Mouse (Mus musculus) right cerebral cortex, postnatal 10 days (tissue): ENCODE data around the gene Ldhd.

Experiments used
- DNase-seq, 2 experiments: peaks; one replicate each; pipeline ENCODE4 v3.0.0; 2021; ENCODE audit warnings: low spot score in 2 of 2

Gene Ldhd

DNA sequence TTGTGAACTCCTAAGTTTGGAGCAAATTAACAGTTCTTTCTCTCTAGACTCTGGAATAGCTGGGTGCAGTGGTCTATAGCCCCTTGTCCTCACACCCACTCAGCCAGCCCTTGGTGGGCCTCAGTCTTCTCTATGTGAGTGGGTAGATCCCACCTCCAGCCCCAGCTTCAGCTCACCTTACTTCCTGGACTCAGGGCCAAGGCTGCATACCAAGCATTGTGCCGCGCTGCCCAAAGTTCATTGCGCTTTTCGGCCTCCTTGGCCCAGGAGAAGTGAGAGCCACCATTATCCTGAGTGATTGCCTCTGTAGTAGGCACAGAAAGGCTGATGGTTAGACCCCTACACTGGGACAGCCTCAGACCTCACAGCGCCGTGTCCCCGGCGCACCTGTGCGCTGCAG, 2.3 kb downstream of the Ldhd start:
- DNase-seq, result no peak

DNA sequence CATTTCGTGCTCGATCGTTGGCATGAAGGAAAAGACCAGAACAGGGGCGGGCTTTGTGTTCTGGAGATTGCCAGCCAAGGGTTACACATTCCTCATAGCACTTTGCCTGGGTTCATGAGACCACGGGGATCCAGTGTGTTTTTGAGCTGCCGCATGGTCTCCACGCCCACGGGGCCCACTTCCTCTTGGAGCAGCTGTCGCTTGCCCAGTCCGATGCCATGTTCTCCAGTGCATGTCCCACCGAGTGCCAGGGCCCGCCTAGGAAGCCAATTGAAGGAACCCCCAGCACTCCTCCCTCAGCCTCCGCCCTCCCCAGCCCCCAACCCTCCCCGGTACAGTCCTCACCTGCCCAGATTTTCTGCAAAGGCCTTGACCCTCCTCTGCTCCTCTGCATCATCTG, 3.2 kb downstream of the Ldhd start:
- peak in 1 of 2 experiments; percentile 38 for DNase-seq

DNA sequence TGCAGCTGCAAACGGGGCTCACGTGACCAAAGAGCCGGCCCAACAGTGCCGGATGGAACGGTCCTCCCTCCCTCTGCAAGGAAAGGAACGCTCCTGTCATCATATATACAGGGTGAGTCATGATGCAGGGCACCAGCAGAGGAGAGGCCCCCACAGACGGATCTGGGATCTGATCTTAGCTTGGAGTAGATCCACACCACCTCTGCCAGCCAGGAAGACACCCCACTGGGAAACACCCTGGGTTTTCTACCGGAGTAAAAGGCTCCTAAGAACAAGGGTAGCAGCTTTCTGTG, 3.7 kb downstream of the Ldhd start:
- no peak for DNase-seq

DNA sequence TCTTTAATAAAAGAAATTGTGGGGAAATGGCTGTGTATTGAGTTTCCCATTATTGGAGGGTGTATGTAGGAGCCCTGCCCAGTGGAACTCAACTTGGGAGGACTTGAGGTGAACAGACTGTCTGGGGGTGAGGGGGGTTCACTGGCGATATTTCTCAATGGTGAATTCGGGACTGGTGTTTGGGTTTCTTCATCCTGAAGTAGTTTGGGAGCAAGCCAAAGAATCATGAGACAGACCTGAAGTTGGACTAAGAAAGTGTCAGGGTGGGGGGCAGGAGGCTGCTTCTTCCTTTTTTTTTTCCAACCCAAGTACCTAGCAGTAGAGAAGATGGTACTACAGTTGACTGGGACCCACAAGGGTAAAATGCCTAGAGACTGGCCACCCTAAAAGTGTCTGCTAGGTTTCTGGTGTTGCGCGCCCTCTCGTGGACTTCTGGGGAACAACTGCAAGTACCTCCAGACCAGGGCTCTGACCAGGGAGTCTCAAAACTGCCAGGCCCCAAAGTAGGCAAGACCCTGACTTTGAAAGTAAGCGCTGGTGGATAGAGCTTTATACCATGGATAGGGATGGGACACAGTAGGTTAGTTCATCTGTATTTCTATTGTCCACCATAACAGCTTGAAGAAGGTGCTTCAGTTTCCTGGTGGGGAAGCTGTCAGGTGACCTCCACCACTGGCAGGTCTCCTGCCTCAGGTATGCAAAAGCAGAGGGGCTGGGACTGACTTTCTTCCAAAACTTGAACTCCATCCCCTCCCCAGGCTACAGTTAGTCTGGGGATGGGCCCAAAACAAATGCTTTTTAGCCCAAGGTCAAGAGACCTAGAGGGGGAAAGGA, 4.3 kb downstream of the Ldhd start:
- DNase-seq, result peak; percentile 53 to 76

DNA sequence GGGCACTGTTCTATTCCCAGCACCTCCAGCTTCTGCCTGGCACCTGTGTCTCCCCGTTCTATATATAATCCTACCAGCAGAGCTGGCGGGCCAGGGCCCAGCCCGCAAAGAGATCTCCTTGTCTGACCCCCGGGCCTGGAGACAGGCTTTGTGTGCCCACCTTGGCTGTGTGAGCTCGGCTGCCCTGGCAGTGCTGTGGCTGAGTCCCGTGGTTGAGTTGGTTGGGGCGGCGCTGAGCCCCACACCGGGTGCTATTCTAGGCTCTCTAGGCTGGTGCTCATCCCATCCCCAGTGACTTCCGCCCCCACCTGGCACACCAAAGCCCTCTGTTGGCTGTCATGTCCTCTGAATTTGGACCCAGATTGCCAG, 5.3 kb downstream of the Ldhd start:
- DNase-seq, result peak in 1 of 2 experiments; percentile 39

DNA sequence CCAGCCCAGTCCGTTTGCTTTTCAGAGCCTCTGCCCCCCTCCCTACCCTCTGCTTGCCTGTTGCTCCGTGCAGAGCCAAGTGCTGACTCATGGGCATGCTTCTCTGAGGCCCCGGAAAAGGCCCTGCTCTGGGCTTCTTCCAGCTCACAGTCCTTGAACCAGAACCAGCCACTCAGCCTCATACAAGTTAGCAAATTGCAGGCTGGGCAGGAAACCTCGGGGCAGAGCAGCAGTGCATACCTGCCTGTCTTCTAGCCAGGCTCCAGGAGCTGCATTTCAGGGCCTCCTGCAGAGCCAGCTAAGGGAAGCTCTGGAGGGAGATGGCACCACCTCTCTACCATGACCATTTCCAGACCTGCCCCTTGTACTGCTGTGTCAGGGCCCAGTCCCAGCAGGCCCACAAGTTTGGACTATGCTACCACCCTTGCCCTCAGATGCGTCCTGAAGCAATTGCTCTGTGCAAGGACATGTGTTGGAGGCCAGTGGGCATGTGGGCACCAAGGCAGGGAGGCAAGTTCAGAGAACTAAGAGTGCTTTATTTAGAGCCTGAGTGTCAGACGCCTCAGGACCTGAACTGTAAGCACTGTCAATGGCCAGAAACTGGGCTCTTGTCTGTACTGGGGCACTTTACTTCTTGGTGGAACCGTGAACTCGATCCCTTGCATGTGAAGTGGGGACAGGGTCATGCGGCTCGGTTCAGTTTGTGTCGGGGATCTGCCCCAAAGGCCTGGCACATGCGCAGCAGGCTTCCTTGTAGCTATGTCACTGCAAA, 5.9 kb downstream of the Ldhd start:
- peak; percentile 64 for DNase-seq

DNA sequence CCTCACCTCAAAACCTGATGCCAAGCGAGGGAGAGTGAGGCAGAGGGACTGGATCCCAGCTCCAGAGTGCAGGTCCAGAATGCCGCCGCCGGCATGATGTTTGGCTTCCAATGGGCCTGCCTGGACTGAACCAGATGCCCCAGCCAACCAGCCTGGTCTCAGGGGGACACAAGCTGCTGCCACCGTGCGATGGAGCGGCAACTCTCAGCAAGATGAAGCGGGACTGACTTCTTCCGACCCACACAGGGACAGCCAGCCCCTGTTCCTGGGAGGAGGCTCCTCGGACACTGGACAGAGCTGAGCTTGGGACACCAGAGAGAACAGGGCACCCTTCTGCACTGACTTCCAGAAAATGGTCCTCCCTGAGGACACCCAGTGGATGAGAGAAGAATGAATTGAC, 7.6 kb downstream of the Ldhd start:
- no peak for DNase-seq

DNA sequence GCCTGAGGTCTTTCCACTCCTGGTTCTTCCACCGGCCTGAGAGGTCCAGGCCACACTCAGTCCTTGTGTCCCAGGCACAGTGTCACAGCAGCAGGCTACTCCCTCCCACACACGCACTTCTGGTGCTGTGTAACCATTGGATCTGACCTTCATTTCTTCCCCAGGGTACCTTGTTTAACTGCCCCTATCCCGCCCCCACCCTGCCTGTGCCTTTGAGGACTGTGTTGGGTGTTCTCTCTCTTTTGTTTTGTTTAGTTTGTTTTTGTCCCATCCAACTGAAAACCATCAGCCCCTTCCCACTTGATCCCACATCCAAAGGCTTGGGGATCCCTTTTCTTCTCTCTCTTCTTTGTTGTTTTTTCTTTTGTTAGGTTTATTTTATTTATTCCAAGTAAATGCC, 8.1 kb downstream of the Ldhd start:
- DNase-seq, result no peak

DNA sequence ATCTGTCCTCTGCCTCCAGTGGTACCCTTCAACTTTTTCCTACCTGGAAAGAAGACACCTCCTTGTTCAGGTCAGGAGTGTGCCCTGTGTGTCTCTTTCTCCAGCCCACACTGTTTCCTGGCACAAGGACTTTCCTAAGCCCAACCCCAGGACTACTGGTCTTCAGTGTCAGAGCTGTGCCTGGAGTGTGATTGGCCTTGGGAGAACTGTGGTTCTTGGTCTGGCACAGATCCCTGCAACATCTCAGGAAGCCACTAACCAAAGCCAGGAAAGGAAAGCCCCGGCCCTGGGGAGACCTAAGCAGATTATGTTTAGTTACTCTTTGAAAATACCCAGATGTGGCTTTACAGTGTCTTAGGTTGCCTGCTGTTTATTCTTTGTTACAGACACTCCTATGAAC, 10.2 kb downstream of the Ldhd start:
- no peak for DNase-seq

DNA sequence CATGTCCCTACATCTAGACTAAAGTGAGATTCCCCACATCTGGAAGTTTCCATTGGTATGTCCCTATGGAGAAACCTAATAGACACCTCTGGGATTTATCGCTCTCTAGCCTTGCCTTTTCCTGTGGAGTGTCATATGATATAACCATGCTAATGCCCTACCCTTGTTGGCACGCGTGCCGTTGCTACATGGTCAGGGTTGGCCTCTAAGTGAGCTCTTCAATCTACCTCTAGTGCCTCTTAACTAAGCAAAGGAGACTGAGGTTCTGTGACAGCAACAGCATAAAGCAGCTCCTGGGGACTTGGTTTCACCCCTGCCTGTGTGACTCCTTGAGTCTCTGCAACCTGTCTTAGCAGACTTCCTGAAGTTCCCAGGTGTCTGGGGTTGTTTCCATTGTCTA, 11.9 kb downstream of the Ldhd start:
- DNase-seq, result no peak

DNA sequence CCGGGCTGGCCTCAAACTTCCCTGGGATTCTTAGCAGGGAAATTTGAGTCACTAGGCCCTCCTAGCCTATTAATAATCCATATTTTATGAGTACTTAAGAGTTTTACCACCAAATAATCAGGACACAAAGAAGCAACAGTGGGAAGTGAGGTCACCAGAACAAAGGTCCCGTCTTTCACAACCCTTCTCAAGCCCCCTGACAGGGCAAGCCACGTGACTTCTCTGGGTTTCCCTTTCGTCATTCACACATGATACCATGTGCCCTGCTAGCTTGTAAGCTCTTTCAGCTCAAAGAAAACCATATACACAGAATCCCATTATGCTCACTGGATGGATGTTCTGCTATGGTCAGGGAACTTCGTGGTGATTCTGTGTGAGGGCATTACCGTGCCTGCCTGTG, 12.4 kb downstream of the Ldhd start:
- DNase-seq, result no peak

DNA sequence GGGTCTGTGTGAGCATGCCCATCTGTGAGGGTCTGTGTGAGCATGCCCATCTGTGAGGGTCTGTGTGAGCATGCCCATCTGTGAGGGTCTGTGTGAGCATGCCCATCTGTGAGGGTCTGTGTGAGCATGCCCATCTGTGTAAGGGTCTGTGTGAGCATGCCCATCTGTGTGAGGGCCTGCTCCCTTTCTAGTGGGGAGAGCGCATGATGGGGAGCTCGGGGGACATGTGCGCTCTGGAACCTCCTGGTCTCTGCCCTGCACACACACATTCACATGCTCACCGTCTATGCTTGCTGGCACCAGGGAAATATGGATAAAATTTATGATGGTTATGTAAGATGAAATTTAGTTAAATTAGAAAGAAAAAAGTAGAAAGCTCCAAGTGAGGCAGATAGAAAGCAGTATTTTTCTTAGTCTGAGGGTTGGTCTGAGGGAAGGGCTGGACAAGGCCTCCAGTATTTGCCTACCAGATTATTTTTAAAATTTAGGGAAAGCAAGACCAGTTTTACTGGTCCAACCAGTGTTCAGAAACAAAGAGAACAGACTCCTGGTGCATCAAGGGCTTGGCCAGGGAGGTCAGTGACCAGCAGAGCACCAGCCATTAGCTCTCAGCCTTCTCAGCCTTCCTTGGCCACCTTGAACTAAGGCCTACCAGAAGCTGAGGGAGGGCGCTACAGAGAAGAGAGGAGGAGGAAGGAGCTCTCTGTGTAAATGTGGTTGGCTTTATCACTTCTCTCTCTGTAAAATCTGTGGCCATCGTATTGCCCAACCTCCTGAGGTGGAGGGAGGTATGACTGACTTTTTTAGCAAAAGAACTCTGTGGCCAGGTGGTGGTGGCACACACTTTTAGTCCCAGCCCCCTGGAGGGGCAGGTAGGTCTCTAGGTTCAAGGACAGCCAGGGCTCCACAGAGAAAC, 15.1 kb downstream of the Ldhd start:
- DNase-seq, result no peak

DNA sequence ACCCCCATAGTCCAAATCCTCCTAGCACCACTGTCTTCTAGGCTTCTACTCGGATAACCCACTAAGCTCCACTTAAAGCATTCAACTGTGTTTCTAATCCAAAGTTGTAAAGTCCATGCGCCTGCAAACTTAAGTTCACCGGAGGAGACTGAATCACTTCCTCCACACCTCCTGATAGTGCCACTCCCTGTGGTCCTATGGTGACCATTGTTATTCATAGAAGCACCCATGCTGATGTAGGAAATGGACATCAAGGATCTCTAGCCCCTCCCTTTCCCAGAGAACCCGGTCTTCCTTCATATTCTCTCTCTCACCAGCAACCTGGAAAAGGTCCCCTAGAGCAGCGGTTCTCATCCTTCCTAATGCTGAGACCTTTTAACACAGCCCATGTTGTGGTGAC, 17.0 kb downstream of the Ldhd start:
- DNase-seq, result no peak

DNA sequence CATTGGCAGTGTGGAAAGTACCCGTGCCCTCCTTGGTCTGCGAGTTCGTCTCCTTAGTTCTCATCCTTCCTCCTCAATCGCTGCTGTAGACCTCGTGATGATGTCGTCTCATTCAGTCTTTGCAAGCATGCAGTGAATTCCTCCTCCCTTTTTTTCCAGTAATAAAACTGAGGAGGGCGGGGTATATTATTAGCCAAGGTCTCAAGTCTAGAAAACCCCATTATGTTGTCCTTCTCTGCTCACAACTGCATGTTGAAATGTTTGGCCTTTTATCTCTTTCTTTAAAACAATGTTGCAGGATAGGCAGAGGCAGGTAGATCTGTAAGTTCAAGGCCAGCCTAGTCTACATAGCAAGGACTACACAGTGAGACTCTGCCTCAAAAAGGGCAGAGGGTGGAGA, 22.8 kb downstream of the Ldhd start:
- no peak for DNase-seq

DNA sequence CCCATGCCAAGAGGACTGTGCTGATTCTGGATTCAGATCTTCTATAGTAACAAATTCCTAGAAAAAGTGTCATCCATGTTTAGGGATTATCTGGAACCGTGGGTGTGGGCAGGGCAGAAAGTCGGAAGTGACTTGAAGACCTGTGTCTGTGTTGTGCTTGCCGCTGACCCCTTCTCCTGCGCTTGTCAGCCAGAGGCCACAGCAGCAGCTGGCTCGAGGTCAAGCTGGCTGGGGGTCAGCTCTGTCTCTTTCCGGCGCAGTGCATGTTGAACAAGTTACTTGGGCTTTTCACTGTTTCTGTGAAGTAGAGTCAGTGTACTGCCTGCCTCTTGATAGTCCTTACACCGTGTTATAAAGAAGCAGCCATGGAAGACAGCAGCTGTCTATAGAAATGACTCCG, 23.2 kb downstream of the Ldhd start:
- no peak for DNase-seq

DNA sequence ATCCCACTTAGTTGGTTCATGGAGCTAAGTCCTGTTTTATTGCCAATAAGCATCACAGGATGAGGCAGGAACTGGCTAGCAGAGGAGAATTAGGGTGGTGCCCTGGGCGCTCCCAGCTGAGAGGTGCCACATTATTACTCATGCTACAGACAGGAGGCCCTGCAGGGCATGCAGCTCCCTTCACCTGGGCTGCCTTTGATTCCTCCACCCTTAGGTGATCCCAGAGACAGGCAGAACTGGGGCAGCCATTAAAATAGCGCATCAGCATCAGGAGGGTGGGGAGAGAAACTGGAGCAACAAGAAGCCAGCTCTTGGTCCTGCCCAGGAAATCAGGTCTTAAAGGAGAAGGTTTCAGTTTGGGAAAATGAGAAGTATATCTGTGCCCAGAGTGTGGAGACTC, 25.2 kb downstream of the Ldhd start:
- no peak for DNase-seq

DNA sequence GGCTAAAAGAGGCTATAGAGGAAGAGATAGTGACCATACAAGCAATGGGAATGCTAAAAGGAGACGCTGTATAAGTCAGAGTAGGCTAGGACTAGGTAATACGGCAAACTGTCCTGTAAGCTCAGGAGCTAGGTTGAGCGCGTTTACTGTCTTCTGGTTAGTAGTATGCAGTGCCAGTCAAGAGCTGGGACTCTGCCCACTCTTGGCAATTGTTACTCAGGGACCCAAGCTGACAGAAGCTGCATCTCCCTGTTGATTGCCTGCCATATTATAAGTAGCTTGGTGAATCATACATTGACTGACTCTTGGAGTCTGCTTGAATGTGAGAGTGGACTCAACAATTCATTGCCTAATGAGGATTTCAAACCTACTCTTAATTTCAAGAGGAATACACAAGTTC, 28.1 kb downstream of the Ldhd start:
- DNase-seq, result peak; percentile 47 to 60

DNA sequence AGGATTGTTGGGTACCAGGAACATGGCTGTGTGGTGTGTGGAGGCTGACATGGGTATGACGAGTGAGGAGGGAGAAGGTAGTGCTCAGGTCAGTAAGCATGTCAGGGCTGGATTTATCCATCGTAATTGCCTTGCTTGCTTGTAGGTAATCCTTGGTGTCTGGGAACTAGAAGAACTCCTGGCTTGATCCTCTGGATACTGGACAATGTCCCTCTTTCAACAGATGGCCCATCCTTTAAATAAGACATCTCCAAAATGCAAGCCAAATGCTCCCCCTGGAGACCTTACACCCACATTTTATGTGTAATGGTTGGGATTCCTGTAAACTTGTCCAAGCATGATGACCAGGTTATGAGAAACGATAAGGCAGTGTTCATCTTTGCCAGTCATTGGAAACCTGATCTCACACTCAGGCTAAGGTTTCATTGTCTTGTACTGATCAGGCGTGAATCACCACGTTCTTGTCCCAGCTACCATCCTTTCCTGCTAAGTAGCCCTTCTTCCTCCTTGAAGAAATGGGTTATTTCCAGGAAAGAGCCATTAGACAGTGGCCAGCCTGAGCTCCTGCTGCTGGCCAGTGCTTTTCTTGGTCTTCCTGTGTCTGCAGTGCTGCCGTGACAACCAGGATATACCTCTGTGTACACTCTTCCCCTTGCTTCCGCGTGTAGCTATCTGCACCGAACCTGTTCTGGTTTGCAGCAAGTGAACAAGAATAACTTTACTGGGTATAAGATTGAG, 30.3 kb downstream of the Ldhd start:
- no peak for DNase-seq

DNA sequence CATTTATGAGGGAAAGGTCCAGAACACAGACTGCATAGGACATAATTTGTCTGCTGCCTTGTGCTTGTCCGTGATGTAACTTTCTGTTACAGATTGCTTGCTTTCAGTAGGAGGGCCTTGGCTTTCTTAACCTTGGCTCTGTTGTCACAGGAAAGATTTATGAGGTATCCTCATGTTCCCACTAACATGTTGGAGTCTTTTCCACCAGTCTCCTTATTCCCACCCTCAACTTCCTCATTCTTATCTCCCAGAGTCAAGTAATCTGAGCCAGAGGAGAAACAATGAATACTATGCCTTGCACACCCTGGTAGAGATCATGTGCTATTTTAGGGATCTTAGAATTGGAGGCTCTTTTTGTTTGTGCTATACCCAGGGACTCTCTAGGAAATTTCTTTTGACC, 32.9 kb downstream of the Ldhd start:
- DNase-seq, result no peak

DNA sequence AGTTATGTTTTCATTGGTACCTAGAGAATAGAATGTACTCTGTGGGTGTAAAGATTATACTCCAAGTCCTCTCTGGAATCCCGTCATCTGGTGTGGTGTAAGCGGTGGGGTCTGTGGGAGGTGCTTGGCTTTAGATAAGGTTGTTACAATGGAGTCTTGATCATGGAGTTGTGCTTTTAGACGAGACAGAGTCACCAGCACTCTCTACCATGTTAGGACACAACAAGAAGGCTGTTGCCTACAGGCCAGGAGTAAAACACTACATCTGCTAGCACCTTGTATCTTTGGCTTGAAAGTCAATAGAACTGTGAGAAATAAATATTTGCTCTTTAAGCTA, 33.7 kb downstream of the Ldhd start:
- no peak for DNase-seq

DNA sequence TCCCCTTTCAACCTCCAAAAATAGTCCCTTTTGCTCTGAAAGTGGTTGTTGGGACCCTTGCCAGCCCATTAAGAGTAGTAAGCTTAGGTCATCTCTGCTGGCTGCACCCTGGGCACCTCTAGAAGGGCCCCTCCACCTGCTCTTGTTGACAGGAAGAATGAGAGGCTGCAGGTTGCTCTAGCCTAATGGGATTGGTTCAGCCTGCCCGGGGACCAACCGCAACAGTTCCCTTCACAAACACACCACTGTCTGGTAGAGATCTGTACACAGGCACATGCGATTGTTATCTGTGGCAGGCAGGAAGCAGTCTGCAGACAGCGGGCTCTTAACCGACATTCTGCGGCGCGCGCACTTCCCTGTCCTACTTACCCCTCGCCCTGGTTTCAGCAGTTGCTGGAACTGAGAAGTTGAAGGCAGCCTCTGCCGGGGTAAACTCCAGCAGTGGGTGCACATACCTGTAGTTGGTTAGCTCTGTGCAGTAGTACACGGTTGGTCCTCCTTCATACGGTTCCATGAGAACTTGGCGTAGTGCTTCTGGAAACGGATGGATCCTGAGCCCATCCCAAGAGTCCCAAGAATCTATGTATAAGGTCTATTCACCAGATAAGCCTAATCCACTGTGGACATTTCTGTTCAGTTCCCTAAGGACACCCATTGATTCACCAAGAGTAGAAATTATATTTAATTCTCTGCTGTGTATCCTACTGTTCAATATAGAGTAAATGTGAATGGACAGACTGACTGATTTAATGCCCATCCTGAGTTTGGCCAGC, 34.3 kb downstream of the Ldhd start:
- DNase-seq, result peak; percentile 55 to 62
